Mouse (Mus musculus) ovary, adult 18-20 months (tissue): ENCODE data around the gene Snapc3.
A peak's percentile ranks its signal among the peaks of the same experiment; 100 is the strongest.
"Not testable (repeated sequence)": the region's sequence is repeated elsewhere in the genome, so short reads cannot be mapped to it uniquely, and the experiment has no call there.

Experiments
- DNase-seq: peaks from one replicate; pipeline ENCODE4 v3.0.0; 2022; ENCODE audit warnings: low spot score, mixed read lengths

Gene Snapc3

GRCm38 (mm10) chr4:83417820-83418186 is 279 bp downstream of the Snapc3 start:
- DNase-seq, result no peak

- DNase-seq, result no peak
These were observed 1.3 kb downstream of the Snapc3 start for GRCm38 (mm10) chr4:83418781-83419180.

- DNase-seq, result no peak
These were observed 6.1 kb downstream of the Snapc3 start for GRCm38 (mm10) chr4:83423641-83424040.

- no peak for DNase-seq
These were observed 7.6 kb downstream of the Snapc3 start for GRCm38 (mm10) chr4:83425119-83425518.

GRCm38 (mm10) chr4:83427141-83427540 is 9.6 kb downstream of the Snapc3 start:
- DNase-seq, result no peak

- DNase-seq, result no peak
These were observed 10.2 kb downstream of the Snapc3 start for GRCm38 (mm10) chr4:83427696-83428095.

GRCm38 (mm10) chr4:83428845-83429244 is 11.3 kb downstream of the Snapc3 start:
- no peak for DNase-seq

GRCm38 (mm10) chr4:83431950-83432349 is 14.4 kb downstream of the Snapc3 start:
- no peak for DNase-seq

- DNase-seq, result no peak
These were observed 15.4 kb downstream of the Snapc3 start for GRCm38 (mm10) chr4:83432901-83433300.

- DNase-seq, result no peak
These were observed 18.9 kb downstream of the Snapc3 start for GRCm38 (mm10) chr4:83436375-83436774.

GRCm38 (mm10) chr4:83438116-83438515 is 20.6 kb downstream of the Snapc3 start:
- DNase-seq, result no peak

- DNase-seq, result no peak
These were observed 21.5 kb downstream of the Snapc3 start for GRCm38 (mm10) chr4:83439045-83439444.

- no peak for DNase-seq
These were observed 23.5 kb downstream of the Snapc3 start for GRCm38 (mm10) chr4:83441050-83441449.

GRCm38 (mm10) chr4:83450785-83451184 is 33.3 kb downstream of the Snapc3 start:
- DNase-seq, result no peak

GRCm38 (mm10) chr4:83460106-83460505 is 42.6 kb downstream of the Snapc3 start:
- no peak for DNase-seq

GRCm38 (mm10) chr4:83464827-83465226 is 47.3 kb downstream of the Snapc3 start:
- DNase-seq, result no peak

GRCm38 (mm10) chr4:83467615-83468014 is 50.1 kb downstream of the Snapc3 start:
- DNase-seq, result no peak

GRCm38 (mm10) chr4:83468208-83468607 is 50.7 kb downstream of the Snapc3 start:
- DNase-seq, result no peak

GRCm38 (mm10) chr4:83485250-83485649 is 67.7 kb downstream of the Snapc3 start:
- DNase-seq, result no peak

GRCm38 (mm10) chr4:83485735-83486116 is 68.2 kb downstream of the Snapc3 start:
- peak; percentile 81 for DNase-seq

- DNase-seq, result peak; percentile 57
These were observed 68.8 kb downstream of the Snapc3 start, which contains the start of gene Psip1 for GRCm38 (mm10) chr4:83486117-83486901. Psip1 (minus strand) TSS chr4:83486459.

GRCm38 (mm10) chr4:83489121-83489520 is 71.6 kb downstream of the Snapc3 start:
- no peak for DNase-seq

GRCm38 (mm10) chr4:83493112-83493511 is 75.6 kb downstream of the Snapc3 start:
- no peak for DNase-seq

- DNase-seq, result not testable (repeated sequence)
These were observed 79.5 kb downstream of the Snapc3 start for GRCm38 (mm10) chr4:83497013-83497412.
